Mouse (Mus musculus) midbrain, embryonic 15.5 days (tissue): ENCODE results near the gene Eps8l2. TPM values are rescaled to one million over a fixed set of nuclear protein-coding genes. Genes with fewer than 3 reads are reported as not detected.
"Not testable (repeated sequence)": the region's sequence is repeated elsewhere in the genome, so short reads cannot be mapped to it uniquely, and the experiment has no call there.

Experiments
- ATAC-seq: fragments of 200-750 bp; cut with Nextera tagmentation; replicated peaks from 2 replicates; pipeline ENCODE4 v1.8.0; 2017; ENCODE audit warnings: moderate TSS enrichment
- H3K27ac ChIP-seq: fragments of 300-500 bp; sonication (generic); 2 replicates; pipeline ENCODE4 v1.5.1; 2015; ENCODE audit warnings: mild to moderate bottlenecking, inconsistent platforms
- H3K27me3 ChIP-seq: fragments of 300-500 bp; sonication (generic); replicated peaks from 2 replicates; pipeline ENCODE4 v1.6.1; 2015; ENCODE audit warnings: inconsistent platforms
- H3K36me3 ChIP-seq: fragments of 300-500 bp; sonication (generic); replicated peaks from 2 replicates; pipeline ENCODE4 v1.6.1; 2015; ENCODE audit warnings: inconsistent platforms
- H3K4me1 ChIP-seq: fragments of 300-500 bp; sonication (generic); 2 replicates; pipeline ENCODE4 v1.6.1; 2015; ENCODE audit warnings: inconsistent platforms
- H3K4me2 ChIP-seq: fragments of 300-500 bp; sonication (generic); 2 replicates; pipeline ENCODE4 v1.6.1; 2015; ENCODE audit warnings: inconsistent platforms, mild to moderate bottlenecking, moderate library complexity
- H3K4me3 ChIP-seq: fragments of 300-500 bp; sonication (generic); 2 replicates; pipeline ENCODE4 v1.5.1; 2015; ENCODE audit warnings: mild to moderate bottlenecking, inconsistent platforms
- H3K9ac ChIP-seq: fragments of 300-500 bp; sonication (generic); 2 replicates; pipeline ENCODE4 v1.6.1; 2015; ENCODE audit warnings: mild to moderate bottlenecking, inconsistent platforms
- H3K9me3 ChIP-seq: fragments of 300-500 bp; sonication (generic); 2 replicates; pipeline ENCODE4 v1.6.1; 2016; ENCODE audit warnings: inconsistent platforms
- WGBS: fragments of 180-500 bp; shearing (Covaris S2); methylation state at CpG from one replicate; pipeline ENCODE4 v1.1.7; 2015; ENCODE audit warnings: mixed read lengths; 5-methylcytosine and 5-hydroxymethylcytosine counted together
- polyA plus RNA-seq: library from polyadenylated mRNA; unstranded; fragments of >200 nt; fragmentation: Nextera tagmentation; extraction: Ambion mirVana; gene quantifications from 2 replicates; pipeline ENCODE4 v1.2.1, GENCODE M21; 2015

Gene Eps8l2
- polyA plus RNA-seq, 1 experiment from 2014 or later = 0.66 TPM

GRCm38 (mm10) chr7:141403305-141403704, 64.6 kb downstream of the Eps8l2 start:
- 44% methylated on average over 5 of the region's 5 CpGs for WGBS
- H3K36me3 ChIP-seq = peaks cover 28% of the 10 kb centered on the region

GRCm38 (mm10) chr7:141405466-141405865, 66.8 kb downstream of the Eps8l2 start:
- no peak for ATAC-seq
- no peaks in the 10 kb centered on the region for H3K27me3 ChIP-seq
- H3K9me3 ChIP-seq = no peaks in the 10 kb centered on the region
- 80% methylated on average over 4 of the region's 4 CpGs for WGBS
- H3K4me1 ChIP-seq = peaks cover 9% of the 10 kb centered on the region
- H3K4me2 ChIP-seq = no peak overlapping the region
- no peak overlapping the region for H3K27ac ChIP-seq
- no peak overlapping the region for H3K4me3 ChIP-seq
- no peak overlapping the region for H3K9ac ChIP-seq
- peaks cover 19% of the 10 kb centered on the region for H3K36me3 ChIP-seq

More at GRCm38 (mm10) chr7:141403305-141403704, 64.6 kb downstream of the Eps8l2 start:
- H3K9me3 ChIP-seq = no peaks in the 10 kb centered on the region
- ATAC-seq = peak; percentile 52
- no peaks in the 10 kb centered on the region for H3K4me1 ChIP-seq
- H3K27ac ChIP-seq = no peak overlapping the region
- H3K9ac ChIP-seq = no peak overlapping the region
- no peak overlapping the region for H3K4me2 ChIP-seq
- H3K27me3 ChIP-seq = no peaks in the 10 kb centered on the region
- H3K4me3 ChIP-seq = no peak overlapping the region

GRCm38 (mm10) chr7:141407670-141408069, 69.0 kb downstream of the Eps8l2 start:
- not testable (repeated sequence) for H3K27ac ChIP-seq, H3K4me1 ChIP-seq
- WGBS = 95% methylated on average over 7 of the region's 7 CpGs

GRCm38 (mm10) chr7:141408833-141409232, 70.2 kb downstream of the Eps8l2 start:
- ATAC-seq = peak; percentile 43; the same call in 1 of the 2 replicates
- Histone ChIP-seq H3K27me3 (no peaks in the 10 kb centered on the region), H3K4me2 (no peak overlapping the region), H3K4me1 (peaks cover 16% of the 10 kb centered on the region), H3K27ac (peak overlapping the region; percentile 41; the same call in 1 of the 2 replicates), H3K4me3 (0 out of 2 replicates have a peak overlapping the region, but pooled peaks have one; percentile 5), H3K9me3 (no peaks in the 10 kb centered on the region), H3K36me3 (no peaks in the 10 kb centered on the region), H3K9ac (no peak overlapping the region)
- WGBS = 7% methylated on average over 11 of the region's 11 CpGs

More at GRCm38 (mm10) chr7:141407670-141408069, 69.0 kb downstream of the Eps8l2 start:
- H3K4me3 ChIP-seq, H3K9ac ChIP-seq, H3K4me2 ChIP-seq, H3K27me3 ChIP-seq, ATAC-seq, H3K9me3 ChIP-seq, H3K36me3 ChIP-seq: not testable (repeated sequence)

GRCm38 (mm10) chr7:141410631-141411030, 72.0 kb downstream of the Eps8l2 start:
- Histone ChIP-seq H3K9me3 (no peaks in the 10 kb centered on the region), H3K36me3 (no peaks in the 10 kb centered on the region), H3K27me3 (no peaks in the 10 kb centered on the region), H3K9ac (no peak overlapping the region), H3K4me2 (no peak overlapping the region), H3K4me3 (no peak overlapping the region), H3K4me1 (peaks cover 22% of the 10 kb centered on the region), H3K27ac (no peak overlapping the region)
- 93% methylated on average over 8 of the region's 8 CpGs for WGBS
- no peak for ATAC-seq

- H3K36me3 ChIP-seq = no peaks in the 10 kb centered on the region
- H3K4me1 ChIP-seq = peaks cover 22% of the 10 kb centered on the region
- H3K27me3 ChIP-seq = no peaks in the 10 kb centered on the region
- 92% methylated on average over 1 of the region's 1 CpGs for WGBS
- no peak overlapping the region for H3K27ac ChIP-seq
- H3K4me2 ChIP-seq = no peak overlapping the region
- H3K4me3 ChIP-seq = no peak overlapping the region
- ATAC-seq = no peak
- no peaks in the 10 kb centered on the region for H3K9me3 ChIP-seq
- H3K9ac ChIP-seq = no peak overlapping the region
Measured at GRCm38 (mm10) chr7:141411667-141412066, 73.0 kb downstream of the Eps8l2 start.

Other genes starting within 250 kb of the Eps8l2 start
- 2.3 and 2.7 TPM in 2 replicates for gene Sigirr, start 238.3 kb upstream of the Eps8l2 start, polyA plus RNA-seq
- gene Ano9, start 221.1 kb upstream of the Eps8l2 start, polyA plus RNA-seq = 0.36 and 0.42 TPM in 2 replicates
- gene Ptdss2, start 216.5 kb upstream of the Eps8l2 start, polyA plus RNA-seq = 83.3 and 86.2 TPM in 2 replicates
- gene Rnh1, start 166.0 kb upstream of the Eps8l2 start, polyA plus RNA-seq = 40.6 and 44.4 TPM in 2 replicates
- 181 and 195 TPM in 2 replicates for gene Hras, start 144.9 kb upstream of the Eps8l2 start, polyA plus RNA-seq
- 12.8 and 13.8 TPM in 2 replicates for gene Lrrc56, start 144.7 kb upstream of the Eps8l2 start, polyA plus RNA-seq
- gene Lmntd2, start 124.8 kb upstream of the Eps8l2 start, polyA plus RNA-seq = 0.87 and 1.4 TPM in 2 replicates
- gene Rassf7, start 123.0 kb upstream of the Eps8l2 start, polyA plus RNA-seq = 24.0 and 26.3 TPM in 2 replicates
- gene Phrf1, start 110.1 kb upstream of the Eps8l2 start, polyA plus RNA-seq = 77.3 and 85.7 TPM in 2 replicates
- 2.1 and 4.2 TPM in 2 replicates for gene Irf7, start 72.4 kb upstream of the Eps8l2 start, polyA plus RNA-seq
- not detected in 2 replicates for gene Cdhr5, start 62.1 kb upstream of the Eps8l2 start, polyA plus RNA-seq
- gene Sct, start 59.7 kb upstream of the Eps8l2 start, polyA plus RNA-seq = 1.6 and 1.8 TPM in 2 replicates
- gene Drd4, start 46.9 kb upstream of the Eps8l2 start, polyA plus RNA-seq = 0.74 and 0.96 TPM in 2 replicates
- gene Deaf1, start 11.2 kb upstream of the Eps8l2 start, polyA plus RNA-seq = 224 and 234 TPM in 2 replicates
- 63.0 and 63.3 TPM in 2 replicates for gene Tmem80, start 11.1 kb upstream of the Eps8l2 start, polyA plus RNA-seq
- gene Taldo1, start 53.3 kb downstream of the Eps8l2 start, polyA plus RNA-seq = 292 and 298 TPM in 2 replicates
- 57.2 and 59.5 TPM in 2 replicates for gene Gatd1, start 75.3 kb downstream of the Eps8l2 start, polyA plus RNA-seq
- gene Cend1, start 90.6 kb downstream of the Eps8l2 start, polyA plus RNA-seq = 111 and 113 TPM in 2 replicates
- 109 and 120 TPM in 2 replicates for gene Slc25a22, start 99.0 kb downstream of the Eps8l2 start, polyA plus RNA-seq
- gene Pidd1, start 105.1 kb downstream of the Eps8l2 start, polyA plus RNA-seq = 3.4 and 3.8 TPM in 2 replicates
- 597 and 636 TPM in 2 replicates for gene Rplp2, start 108.5 kb downstream of the Eps8l2 start, polyA plus RNA-seq
- 17.7 and 20.1 TPM in 2 replicates for gene Pnpla2, start 116.3 kb downstream of the Eps8l2 start, polyA plus RNA-seq
- 7.6 and 8.7 TPM in 2 replicates for gene Cracr2b, start 122.2 kb downstream of the Eps8l2 start, polyA plus RNA-seq
- 18.8 and 20.5 TPM in 2 replicates for gene Cd151, start 128.5 kb downstream of the Eps8l2 start, polyA plus RNA-seq
- gene Polr2l, start 136.3 kb downstream of the Eps8l2 start, polyA plus RNA-seq = 82.4 and 83.8 TPM in 2 replicates
- 49.1 and 55.3 TPM in 2 replicates for gene Tspan4, start 136.4 kb downstream of the Eps8l2 start, polyA plus RNA-seq
- 44.1 and 44.6 TPM in 2 replicates for gene Chid1, start 201.0 kb downstream of the Eps8l2 start, polyA plus RNA-seq
- 132 and 135 TPM in 2 replicates for gene Ap2a2, start 223.3 kb downstream of the Eps8l2 start, polyA plus RNA-seq